Mouse (Mus musculus): ENCODE data around the gene Serpinb3c.
"Not testable (repeated sequence)": the region's sequence is repeated elsewhere in the genome, so short reads cannot be mapped to it uniquely, and the experiment has no call there.

The Serpinb3c gene

GRCm38 (mm10) chr1:107278261-107278660 lies at the start of gene Serpinb3c, which contains the start of gene Serpinb3b:
TSS of gene Serpinb3c (minus strand) at chr1:107278371.
TSS of gene Serpinb3b (minus strand) at chr1:107278361.
- CTCF ChIA-PET = not testable (repeated sequence)

- CTCF ChIA-PET = interaction anchor here (0.6 to 1.0 kb wide), 3 partner anchors 168 to 352 kb away, joined by 3 to 6 read pairs (median 3); no protein-coding TSS in a partner anchor
Observed at GRCm38 (mm10) chr1:107243170-107243569, 35.0 kb downstream of the Serpinb3c start.
